Mouse (Mus musculus): Measurements from ENCODE around the gene Macf1. TPM values are rescaled to one million over a fixed set of nuclear protein-coding genes. Genes with fewer than 3 reads are reported as not detected.
A peak's percentile ranks its signal among the peaks of the same experiment; 100 is the strongest.

The Macf1 gene
- polyA plus RNA-seq, 1 experiment from 2014 or later, result 82.6 TPM

DNA sequence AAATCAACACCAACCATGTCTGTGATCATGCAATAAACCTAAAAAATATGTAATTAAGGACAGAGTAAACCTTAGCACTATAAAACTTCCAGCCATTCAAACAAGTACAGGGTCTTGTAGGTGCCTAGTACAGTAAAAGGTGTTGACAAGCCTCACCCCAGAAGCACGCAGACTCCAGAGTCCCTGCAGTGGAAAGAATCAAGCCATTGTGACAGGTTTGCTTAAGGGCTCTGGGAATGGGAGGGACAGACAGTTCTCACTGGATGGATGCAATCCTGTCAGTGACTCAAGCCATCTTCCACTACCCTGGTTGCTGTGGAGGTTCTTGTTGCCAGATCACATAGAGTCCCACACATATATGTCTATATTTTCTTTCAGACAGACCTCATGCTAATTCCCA is 78.9 kb downstream of the Macf1 start:
- no peak overlapping the region for H3K4me2 ChIP-seq
- no peaks in the 10 kb centered on the region for H3K9me3 ChIP-seq
- 47% methylated on average over 1 of the region's 1 CpGs for WGBS
- 0 out of 2 replicates have a peak, but pooled peaks cover 10% of the 10 kb centered on the region for H3K4me1 ChIP-seq
- no peak overlapping the region for H3K4me3 ChIP-seq
- no peak for ATAC-seq (replicated peaks)
- no peaks in the 10 kb centered on the region for H3K36me3 ChIP-seq (replicated peaks)
- H3K27ac ChIP-seq, result no peak overlapping the region
- no peaks in the 10 kb centered on the region for H3K27me3 ChIP-seq (replicated peaks)
- no peak overlapping the region for H3K9ac ChIP-seq

DNA sequence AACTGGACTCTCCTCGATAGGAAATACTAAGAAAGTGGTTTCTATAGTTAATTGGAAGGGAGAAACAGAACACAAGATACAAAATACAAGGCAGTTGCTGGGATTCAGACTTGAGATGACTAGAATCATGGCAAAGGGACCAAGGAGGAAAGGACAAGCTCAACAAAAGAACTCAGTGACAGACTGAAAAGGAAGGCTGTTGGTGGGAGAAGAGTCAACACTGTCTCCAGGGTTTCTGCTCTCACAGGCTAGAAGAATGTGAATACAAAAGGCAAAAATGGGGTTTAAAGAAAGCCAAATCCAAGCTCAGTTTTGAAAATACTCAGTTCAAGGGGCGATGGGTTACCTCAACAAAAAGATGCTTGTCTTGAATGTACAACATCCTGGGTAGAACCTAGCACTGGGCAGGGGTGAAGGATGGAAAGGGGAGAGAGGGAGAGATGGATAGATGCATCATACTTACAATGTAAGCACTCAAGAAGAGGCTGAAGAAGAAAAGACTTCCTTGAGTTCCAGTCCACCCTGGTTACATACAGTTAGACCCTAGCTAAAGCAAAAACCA is 81.4 kb downstream of the Macf1 start:
- Histone ChIP-seq H3K27ac (no peak overlapping the region), H3K27me3 (replicated peaks) (no peaks in the 10 kb centered on the region), H3K9ac (no peak overlapping the region), H3K36me3 (replicated peaks) (no peaks in the 10 kb centered on the region), H3K4me1 (peaks cover 15% of the 10 kb centered on the region; the same call in 1 of the 2 replicates), H3K4me3 (no peak overlapping the region), H3K9me3 (no peaks in the 10 kb centered on the region), H3K4me2 (no peak overlapping the region)
- WGBS, result 61% methylated on average over 2 of the region's 2 CpGs
- ATAC-seq (replicated peaks), result no peak

DNA sequence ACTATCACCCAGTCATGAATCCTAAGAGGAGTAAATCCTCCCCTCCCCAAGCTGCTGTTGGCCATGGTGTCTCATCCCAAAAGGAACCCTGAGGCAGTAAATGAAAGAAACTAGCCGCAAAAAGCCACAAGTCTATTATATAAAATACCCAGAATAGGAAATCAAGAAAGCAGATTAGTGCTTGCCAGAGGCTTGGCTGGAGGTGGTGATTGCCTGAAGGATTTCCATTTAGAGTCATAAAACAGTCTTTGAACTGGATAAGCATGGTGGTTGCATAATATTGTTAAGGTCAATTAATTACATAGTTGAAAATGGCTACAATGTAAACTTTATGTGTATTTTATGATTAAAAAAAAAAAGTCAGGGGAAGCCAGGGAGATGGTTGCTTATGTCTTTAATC is 83.1 kb downstream of the Macf1 start:
- peaks cover 14% of the 10 kb centered on the region; the same call in 1 of the 2 replicates for H3K4me1 ChIP-seq
- no peak overlapping the region for H3K4me3 ChIP-seq
- H3K4me2 ChIP-seq, result no peak overlapping the region
- no peaks in the 10 kb centered on the region for H3K27me3 ChIP-seq (replicated peaks)
- H3K27ac ChIP-seq, result 0 out of 2 replicates have a peak overlapping the region, but pooled peaks have one; percentile 25
- H3K36me3 ChIP-seq (replicated peaks), result no peaks in the 10 kb centered on the region
- no peaks in the 10 kb centered on the region for H3K9me3 ChIP-seq
- ATAC-seq (replicated peaks), result no peak
- no peak overlapping the region for H3K9ac ChIP-seq
- 53% methylated on average over 1 of the region's 1 CpGs for WGBS

- 83% methylated on average over 11 of the region's 11 CpGs for WGBS
- Histone ChIP-seq H3K9me3 (no peaks in the 10 kb centered on the region), H3K4me2 (no peak overlapping the region), H3K4me1 (peaks cover 25% of the 10 kb centered on the region), H3K9ac (no peak overlapping the region), H3K27ac (0 out of 2 replicates have a peak overlapping the region, but pooled peaks have one; percentile 12), H3K4me3 (no peak overlapping the region), H3K27me3 (replicated peaks) (no peaks in the 10 kb centered on the region), H3K36me3 (replicated peaks) (no peaks in the 10 kb centered on the region)
- no peak for ATAC-seq (replicated peaks)
These were observed 85.5 kb downstream of the Macf1 start for GRCm38 (mm10) chr4:123598519-123599228.

GRCm38 (mm10) chr4:123594381-123594806 is 89.8 kb downstream of the Macf1 start:
- 0 out of 2 replicates have a peak, but pooled peaks have one; percentile 27 for ATAC-seq (replicated peaks)
- Histone ChIP-seq H3K9ac (no peak overlapping the region), H3K4me2 (no peak overlapping the region; the same call in 1 of the 2 replicates), H3K27me3 (replicated peaks) (no peaks in the 10 kb centered on the region), H3K4me3 (no peak overlapping the region), H3K4me1 (peaks cover 47% of the 10 kb centered on the region), H3K27ac (peak overlapping the region; percentile 58), H3K36me3 (replicated peaks) (no peaks in the 10 kb centered on the region), H3K9me3 (no peaks in the 10 kb centered on the region)
- 27% methylated on average over 5 of the region's 5 CpGs for WGBS

DNA sequence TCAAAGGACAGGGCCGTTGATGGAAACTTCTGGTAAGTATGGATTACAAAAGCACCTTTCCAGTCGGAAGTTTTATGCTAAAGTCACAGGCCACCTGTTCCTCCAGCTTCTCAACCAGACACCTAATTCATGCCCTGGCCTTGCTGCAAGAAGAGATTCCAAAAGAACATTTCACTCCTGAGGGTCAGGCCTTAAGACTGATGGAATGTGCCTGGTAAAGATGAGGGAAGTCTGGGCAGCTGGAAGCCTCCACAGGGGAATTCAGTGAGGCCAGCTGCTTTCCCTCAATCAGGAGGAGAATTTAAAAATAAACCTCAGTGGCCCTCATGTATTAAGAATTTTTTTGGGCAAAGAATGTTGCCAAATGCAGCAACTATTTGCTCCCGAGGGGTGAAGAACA is 90.5 kb downstream of the Macf1 start:
- peak overlapping the region; percentile 58 for H3K27ac ChIP-seq

DNA sequence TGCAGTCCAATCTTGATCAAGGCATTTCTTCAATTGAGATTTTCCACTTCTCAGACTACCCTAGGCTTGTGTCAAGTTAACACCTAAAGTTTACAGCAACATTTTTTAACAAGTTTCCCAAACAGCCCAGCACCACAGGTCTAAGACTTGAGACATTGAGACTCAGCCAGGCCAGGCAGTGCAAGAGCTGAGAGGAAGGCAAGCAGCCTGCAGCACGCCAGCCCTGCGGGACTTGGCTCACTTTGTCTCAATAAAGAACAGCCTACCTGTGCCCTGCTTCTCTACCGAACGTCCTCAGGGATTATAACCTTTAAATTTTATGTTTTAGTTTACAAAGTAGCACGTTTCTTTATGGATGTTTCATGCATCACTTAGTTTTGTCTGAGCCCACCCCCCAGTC is 92.1 kb downstream of the Macf1 start:
- no peaks in the 10 kb centered on the region for H3K27me3 ChIP-seq (replicated peaks)
- no peak overlapping the region for H3K4me3 ChIP-seq
- H3K4me2 ChIP-seq, result no peak overlapping the region
- peaks cover 50% of the 10 kb centered on the region for H3K4me1 ChIP-seq
- no peak for ATAC-seq (replicated peaks)
- H3K36me3 ChIP-seq (replicated peaks), result no peaks in the 10 kb centered on the region
- H3K27ac ChIP-seq, result no peak overlapping the region
- WGBS, result 77% methylated on average over 5 of the region's 5 CpGs
- H3K9ac ChIP-seq, result no peak overlapping the region
- no peaks in the 10 kb centered on the region for H3K9me3 ChIP-seq

More for the DNA sequence above, 90.5 kb downstream of the Macf1 start:
- WGBS, result 23% methylated on average over 3 of the region's 3 CpGs
- Histone ChIP-seq H3K4me2 (no peak overlapping the region), H3K4me1 (peaks cover 54% of the 10 kb centered on the region), H3K9me3 (no peaks in the 10 kb centered on the region), H3K27me3 (replicated peaks) (no peaks in the 10 kb centered on the region), H3K9ac (no peak overlapping the region), H3K4me3 (no peak overlapping the region), H3K36me3 (replicated peaks) (no peaks in the 10 kb centered on the region)
- no peak for ATAC-seq (replicated peaks)

GRCm38 (mm10) chr4:123591026-123591635 is 93.0 kb downstream of the Macf1 start:
- no peak overlapping the region for H3K9ac ChIP-seq
- no peaks in the 10 kb centered on the region for H3K9me3 ChIP-seq
- H3K27ac ChIP-seq, result no peak overlapping the region
- ATAC-seq (replicated peaks), result no peak
- no peak overlapping the region for H3K4me3 ChIP-seq
- H3K4me2 ChIP-seq, result no peak overlapping the region
- peaks cover 50% of the 10 kb centered on the region for H3K4me1 ChIP-seq
- no peaks in the 10 kb centered on the region for H3K27me3 ChIP-seq (replicated peaks)
- no peaks in the 10 kb centered on the region for H3K36me3 ChIP-seq (replicated peaks)
- 79% methylated on average over 4 of the region's 4 CpGs for WGBS

DNA sequence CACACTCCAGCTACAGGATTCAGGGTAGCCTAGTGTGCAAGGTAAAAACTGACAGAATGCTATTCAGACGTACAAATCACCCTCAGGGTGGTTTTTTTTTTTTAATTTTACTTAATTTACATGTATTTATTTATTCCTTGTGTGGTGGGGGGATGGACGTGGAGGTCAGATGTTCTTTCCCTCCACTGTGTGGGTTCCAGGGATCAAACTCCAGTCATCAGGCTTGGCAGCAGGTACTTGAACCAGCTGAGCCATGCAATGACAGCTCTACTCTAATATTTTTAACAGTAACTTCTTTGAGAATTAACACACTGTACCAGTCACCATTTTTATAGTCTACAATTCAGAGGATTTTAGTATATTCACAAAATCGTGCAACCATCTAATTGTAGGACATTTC is 94.7 kb downstream of the Macf1 start:
- no peak overlapping the region for H3K9ac ChIP-seq
- H3K9me3 ChIP-seq, result no peaks in the 10 kb centered on the region
- peak overlapping the region; percentile 28; the same call in 1 of the 2 replicates for H3K27ac ChIP-seq
- H3K4me2 ChIP-seq, result no peak overlapping the region
- H3K36me3 ChIP-seq (replicated peaks), result no peaks in the 10 kb centered on the region
- H3K4me1 ChIP-seq, result peaks cover 47% of the 10 kb centered on the region
- H3K4me3 ChIP-seq, result no peak overlapping the region
- WGBS, result 58% methylated on average over 3 of the region's 3 CpGs
- H3K27me3 ChIP-seq (replicated peaks), result no peaks in the 10 kb centered on the region
- no peak for ATAC-seq (replicated peaks)

- no peaks in the 10 kb centered on the region for H3K27me3 ChIP-seq (replicated peaks)
- H3K9ac ChIP-seq, result no peak overlapping the region
- ATAC-seq (replicated peaks), result no peak
- peaks cover 42% of the 10 kb centered on the region for H3K4me1 ChIP-seq
- no peak overlapping the region for H3K4me2 ChIP-seq
- no peaks in the 10 kb centered on the region for H3K36me3 ChIP-seq (replicated peaks)
- H3K27ac ChIP-seq, result peak overlapping the region; percentile 28; the same call in 1 of the 2 replicates
- 23% methylated on average over 7 of the region's 7 CpGs for WGBS
- H3K9me3 ChIP-seq, result no peaks in the 10 kb centered on the region
- no peak overlapping the region for H3K4me3 ChIP-seq
These were observed 95.5 kb downstream of the Macf1 start for GRCm38 (mm10) chr4:123588353-123589301.

DNA sequence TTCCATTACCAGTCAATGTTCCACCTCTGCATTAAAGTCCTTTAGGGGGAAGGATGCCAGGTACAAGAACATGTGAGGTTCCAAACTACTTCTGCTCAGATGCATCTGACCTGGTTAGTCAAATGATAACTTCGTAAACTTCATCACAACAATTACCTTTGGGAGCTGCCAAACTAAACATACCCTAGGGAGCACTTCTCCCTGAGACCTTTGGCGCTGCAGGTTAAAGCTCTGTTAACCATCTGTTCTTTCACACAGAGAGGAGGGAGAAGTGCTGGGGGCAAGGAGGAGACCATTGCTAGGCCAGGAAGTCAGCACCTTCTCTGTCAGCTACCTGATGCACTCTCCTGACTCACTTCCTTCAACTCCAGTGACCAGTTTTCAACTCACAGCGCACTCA is 96.5 kb downstream of the Macf1 start:
- H3K4me1 ChIP-seq, result peaks cover 33% of the 10 kb centered on the region
- no peak overlapping the region for H3K4me2 ChIP-seq
- no peaks in the 10 kb centered on the region for H3K9me3 ChIP-seq
- H3K27ac ChIP-seq, result no peak overlapping the region
- no peak overlapping the region for H3K9ac ChIP-seq
- ATAC-seq (replicated peaks), result no peak
- WGBS, result 93% methylated on average over 3 of the region's 3 CpGs
- H3K27me3 ChIP-seq (replicated peaks), result no peaks in the 10 kb centered on the region
- no peak overlapping the region for H3K4me3 ChIP-seq
- H3K36me3 ChIP-seq (replicated peaks), result no peaks in the 10 kb centered on the region

- no peak overlapping the region for H3K9ac ChIP-seq
- H3K27me3 ChIP-seq (replicated peaks), result no peaks in the 10 kb centered on the region
- 44% methylated on average over 3 of the region's 3 CpGs for WGBS
- H3K36me3 ChIP-seq (replicated peaks), result no peaks in the 10 kb centered on the region
- H3K4me3 ChIP-seq, result no peak overlapping the region
- peak overlapping the region; percentile 45; the same call in 1 of the 2 replicates for H3K27ac ChIP-seq
- peaks cover 21% of the 10 kb centered on the region for H3K4me1 ChIP-seq
- no peak overlapping the region for H3K4me2 ChIP-seq
- H3K9me3 ChIP-seq, result no peaks in the 10 kb centered on the region
- no peak for ATAC-seq (replicated peaks)
These were observed 99.5 kb downstream of the Macf1 start for GRCm38 (mm10) chr4:123584720-123585093.

All from midbrain, embryonic 15.5 days (tissue).